Mouse (Mus musculus) c-Kit-negative CD71-positive TER-119-positive erythroid progenitor cells, embryonic 14.5 days (primary cell): ENCODE data around the gene Gm10337.
A peak's percentile ranks its signal among the peaks of the same experiment; 100 is the strongest.

Experiments used
- DNase-seq: peaks from one replicate; pipeline ENCODE4 v3.0.0-alpha.2; 2013; ENCODE audit warnings: low read depth, low spot score

Gm10337 gene

DNA sequence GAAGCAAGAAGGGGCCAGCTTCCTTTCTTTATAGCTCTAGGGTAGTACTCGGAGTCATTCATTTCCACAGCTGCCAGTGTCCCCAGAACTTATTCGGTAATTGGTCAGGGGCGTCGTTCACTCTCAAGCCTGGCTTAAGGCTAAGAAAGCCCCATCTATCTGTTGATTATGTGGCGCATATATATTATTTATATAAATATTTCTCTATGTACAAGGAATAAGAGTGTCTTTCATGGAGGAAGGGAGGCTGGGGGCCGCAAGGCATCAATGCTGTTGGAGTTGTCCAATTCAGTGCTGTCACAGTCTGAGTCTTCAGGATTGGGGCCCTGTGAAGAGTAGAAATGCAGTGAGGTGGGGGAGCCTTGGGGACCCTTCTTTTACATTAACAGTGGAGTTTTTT, 3.7 kb upstream of the Gm10337 start:
- DNase-seq = no peak

- no peak for DNase-seq
These were observed 3.0 kb upstream of the Gm10337 start for GRCm38 (mm10) chr15:102500479-102500878.

DNA sequence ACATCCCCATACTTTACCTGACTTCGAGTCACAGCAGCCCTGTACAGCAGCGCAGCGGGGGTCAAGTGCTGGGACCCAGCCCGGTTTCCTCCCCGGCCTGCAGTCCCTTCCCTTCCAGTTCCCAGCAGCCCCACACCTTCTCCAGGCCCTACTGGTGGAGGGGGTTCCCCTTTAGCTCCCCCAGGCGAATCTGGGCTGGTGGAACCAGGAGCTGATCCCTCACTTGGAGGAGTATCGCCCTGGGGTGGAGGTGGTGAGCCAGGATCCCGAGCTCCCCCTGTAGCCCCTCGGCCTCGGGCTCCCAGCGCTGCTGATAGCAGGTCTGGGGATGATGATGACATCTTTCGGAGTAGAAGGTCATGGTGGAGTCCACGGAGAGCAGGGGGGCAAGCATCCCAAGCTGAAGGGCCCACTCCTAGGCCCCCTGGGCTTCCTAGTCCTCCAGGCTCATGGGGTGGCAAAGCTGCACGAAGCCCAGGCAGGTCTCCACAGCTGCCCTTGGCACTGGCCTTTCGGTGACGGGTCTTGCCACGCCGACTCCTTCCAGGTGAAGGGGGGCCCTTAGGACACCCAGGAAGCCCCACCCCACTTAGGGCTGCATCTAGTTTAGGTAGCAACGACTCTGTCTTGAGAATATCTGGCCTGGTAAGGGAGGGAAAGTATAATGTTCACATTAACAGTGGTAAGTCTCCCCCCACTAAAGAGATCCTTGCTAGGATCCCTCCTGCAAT, 2.3 kb upstream of the Gm10337 start:
- DNase-seq = no peak

DNA sequence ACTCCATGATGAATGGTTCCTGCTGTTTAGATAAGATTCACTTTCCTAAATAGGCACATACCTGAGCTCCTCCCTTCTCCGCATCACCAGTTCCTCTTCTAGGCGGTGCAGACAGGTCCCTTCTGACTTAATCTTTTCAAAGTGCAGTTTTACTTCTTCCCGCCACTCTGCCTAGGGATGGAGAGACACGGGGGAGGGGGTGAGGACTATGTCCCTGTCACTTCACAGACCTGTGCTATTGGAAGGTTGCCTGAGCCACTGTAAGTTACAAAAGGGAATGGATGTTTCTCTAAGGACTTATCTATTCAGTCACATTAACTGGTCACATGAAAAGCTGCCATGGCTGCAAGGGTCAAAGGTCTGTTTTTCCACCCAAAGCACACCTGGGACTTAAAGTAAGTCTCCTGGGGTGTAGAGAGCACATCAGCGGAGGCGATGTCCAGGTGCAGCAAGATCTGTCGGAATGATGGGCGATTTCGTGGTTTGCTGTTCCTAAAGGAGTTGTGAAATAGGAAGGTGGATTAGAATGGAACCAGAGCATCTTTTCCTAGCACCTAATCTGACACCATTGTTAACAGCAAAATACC, 1.2 kb upstream of the Gm10337 start:
- no peak for DNase-seq

DNA sequence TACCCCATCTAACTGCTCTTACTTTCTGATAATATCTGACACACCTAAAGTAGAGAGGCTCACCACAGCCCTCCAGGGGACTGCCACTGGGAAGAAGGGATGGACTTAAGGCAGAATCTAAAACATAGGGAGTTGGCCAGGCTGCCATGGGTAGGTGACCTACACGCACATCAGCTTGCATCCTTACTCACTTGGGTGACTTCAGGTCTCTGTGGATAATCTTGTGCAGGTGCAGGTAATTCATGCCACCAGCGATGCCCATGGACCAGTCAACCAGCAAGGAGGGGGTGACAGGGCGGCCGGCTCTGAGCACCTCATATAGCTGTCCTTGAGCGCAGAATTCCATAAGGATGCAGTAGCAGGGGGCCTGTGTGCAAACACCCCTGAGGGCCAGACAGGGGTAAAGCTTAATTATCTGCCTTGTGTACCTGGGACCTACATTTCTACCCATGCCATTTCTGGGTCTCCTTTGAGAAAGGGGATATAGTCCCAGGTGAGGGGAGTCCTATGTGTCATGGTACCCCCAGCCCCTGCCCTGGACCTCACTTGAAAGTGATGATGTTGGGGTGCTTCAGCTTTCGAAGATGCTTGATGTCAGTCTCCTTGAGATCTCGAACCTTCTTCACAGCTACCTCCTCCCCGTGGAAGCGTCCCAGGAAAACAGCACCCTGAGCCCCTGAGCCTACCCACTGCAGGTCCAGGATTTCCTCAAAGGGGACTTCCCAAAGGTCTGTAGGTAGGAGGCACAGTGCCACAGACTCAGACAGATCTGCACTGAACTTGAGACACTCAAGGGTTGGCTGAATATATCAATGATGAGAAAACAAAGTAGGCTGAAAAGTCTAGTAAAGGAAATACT, 631 bp downstream of the Gm10337 start:
- no peak for DNase-seq

DNA sequence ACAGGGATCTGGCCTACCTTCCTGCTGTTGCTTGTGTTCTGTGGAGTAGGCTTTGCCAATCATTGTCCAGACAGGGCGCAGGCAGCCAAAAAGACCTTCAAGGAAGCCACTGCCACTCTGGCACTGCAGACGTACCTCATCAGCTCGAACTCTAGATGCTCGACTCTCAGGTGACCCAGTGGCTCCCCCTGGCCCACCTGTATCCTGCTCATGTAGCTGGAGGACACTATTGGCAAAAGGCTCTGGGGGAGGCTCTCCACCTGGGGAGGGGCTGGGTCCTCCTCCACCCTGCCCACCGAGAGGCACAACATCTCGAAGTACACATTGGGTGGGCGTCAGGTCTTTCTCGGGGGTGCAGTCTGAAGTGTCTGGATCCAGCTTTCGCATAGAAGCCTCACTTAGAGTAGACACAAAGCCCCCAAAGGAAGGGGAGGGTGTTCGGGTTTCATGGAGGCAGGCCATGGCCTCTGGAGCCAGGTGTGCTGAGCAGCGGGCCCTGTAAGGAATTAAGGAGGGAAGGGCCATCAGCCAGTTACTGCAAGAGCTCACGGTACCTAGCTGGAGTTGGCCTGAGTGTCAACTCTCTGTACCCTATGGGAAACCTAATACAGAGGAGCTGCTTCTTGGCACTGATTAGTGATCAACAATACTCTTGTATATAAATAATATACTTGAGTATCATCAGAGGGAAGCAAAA, 1.7 kb downstream of the Gm10337 start:
- DNase-seq = no peak

GRCm38 (mm10) chr15:102505770-102506463, 2.4 kb downstream of the Gm10337 start:
- no peak for DNase-seq

DNA sequence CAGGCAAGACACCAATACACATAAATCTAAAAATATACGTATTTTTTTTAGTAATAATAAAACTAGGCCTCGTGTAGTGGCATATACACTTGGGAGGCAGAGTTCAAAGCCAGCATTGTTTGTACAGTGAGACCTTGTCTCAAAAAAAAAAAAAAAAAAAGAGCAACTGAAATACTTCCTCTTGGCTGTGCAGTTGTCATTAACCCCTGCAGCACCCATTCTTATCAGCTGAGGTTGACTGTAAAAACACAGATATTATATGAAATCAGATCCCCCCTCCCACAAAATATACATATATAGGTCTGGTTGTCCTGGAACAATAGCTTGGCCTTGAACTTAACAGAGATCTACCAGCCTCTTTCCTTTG, 2.9 kb downstream of the Gm10337 start:
- no peak for DNase-seq

- DNase-seq = no peak
These were observed 3.3 kb downstream of the Gm10337 start for GRCm38 (mm10) chr15:102506864-102507263.

GRCm38 (mm10) chr15:102507561-102507960, 4.0 kb downstream of the Gm10337 start:
- no peak for DNase-seq

DNA sequence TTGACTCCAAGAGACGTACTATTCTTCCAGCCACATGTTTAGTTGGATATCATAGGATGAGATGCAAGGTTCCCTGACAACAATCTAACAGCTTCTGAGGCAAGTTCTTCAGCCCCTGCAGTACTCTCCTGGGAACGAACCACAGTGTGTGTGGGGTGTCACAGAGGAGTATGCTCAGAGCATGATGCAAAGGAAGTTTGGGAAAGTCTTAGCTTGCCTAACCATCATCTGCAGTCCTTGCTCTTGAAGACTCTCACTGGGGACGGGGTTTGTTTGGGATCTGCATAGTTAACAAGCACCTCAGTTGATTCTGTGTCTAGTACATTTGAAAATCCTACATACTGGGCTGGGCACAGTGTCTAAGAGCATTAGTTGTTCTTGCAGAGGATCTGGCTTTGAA, 4.8 kb downstream of the Gm10337 start:
- DNase-seq = no peak

- DNase-seq = no peak
These were observed 6.6 kb downstream of the Gm10337 start for GRCm38 (mm10) chr15:102510110-102510509.

DNA sequence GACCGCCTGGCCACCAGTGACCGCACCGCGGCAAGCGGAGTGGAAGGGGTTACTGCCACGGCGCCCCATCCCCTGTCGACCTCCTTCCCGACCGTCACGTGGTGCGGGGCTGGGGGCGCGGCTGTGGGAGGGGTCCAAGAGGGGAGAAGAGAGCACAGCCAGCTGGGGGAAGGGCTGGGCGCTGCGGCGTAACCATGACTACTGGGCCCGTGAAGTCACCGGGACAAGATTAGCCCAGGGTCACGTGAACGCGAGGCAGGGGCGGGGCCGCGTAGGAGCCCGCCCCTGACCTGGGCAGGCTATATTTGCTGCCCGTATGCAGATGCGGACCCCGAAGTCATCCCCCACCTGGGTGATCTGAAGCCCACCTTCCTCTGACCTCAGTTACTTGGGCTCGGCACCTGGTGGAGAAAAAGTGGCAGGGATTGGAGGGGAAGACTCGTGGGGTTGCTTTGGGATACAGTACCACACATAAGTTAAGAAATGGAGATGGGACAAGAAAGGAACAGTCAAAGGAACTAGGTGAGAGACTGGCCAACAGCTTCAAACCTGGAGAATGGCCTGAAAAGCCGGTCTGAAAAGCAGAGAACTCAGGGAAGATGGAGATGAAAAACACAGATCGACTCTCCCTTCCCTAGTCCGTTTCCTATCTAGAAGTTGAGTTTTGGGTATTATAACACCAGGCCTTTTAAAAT, 7.2 kb downstream of the Gm10337 start:
- DNase-seq = peak; percentile 38

- no peak for DNase-seq
These were observed 7.8 kb downstream of the Gm10337 start for GRCm38 (mm10) chr15:102511285-102511833.

DNA sequence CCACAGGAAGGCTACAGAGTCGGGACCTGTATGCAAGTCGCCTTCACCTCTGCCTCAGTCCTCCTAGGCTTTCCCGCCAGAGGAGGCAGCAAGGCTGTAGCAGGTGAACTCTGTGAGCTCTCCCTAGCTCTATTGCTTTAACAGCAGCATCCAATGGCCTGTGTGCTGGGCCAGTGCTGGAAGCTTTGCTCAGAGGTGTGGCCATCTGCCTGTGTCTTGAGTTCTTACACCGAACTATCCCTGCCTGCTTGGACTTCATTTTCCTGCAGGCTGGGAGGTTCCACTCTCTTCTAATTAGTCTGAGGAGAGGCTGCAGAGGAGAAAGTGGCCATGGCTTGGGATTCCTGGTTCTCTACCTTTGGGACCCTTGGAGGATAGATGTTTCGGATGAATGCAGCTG, 8.5 kb downstream of the Gm10337 start:
- no peak for DNase-seq

GRCm38 (mm10) chr15:102512471-102512870, 8.9 kb downstream of the Gm10337 start:
- no peak for DNase-seq

DNA sequence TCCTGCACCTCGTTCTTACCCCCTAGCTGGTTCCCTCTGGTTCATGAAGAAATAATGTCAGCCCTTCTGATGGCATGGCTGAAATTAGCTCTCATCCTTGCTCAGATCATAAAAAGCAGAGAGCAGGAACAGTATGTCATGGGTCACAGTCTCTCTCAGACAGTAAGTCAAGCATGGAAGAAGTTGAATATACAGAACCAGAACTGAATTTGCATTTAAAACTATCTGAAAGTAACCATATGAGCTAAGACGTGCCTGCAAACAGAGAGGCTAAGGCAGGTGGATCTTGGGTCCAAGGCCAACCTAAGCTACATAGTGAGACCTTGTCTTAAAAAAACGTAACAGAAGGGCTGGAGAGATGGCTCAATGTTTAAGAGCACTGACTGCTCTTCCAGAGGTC, 9.5 kb downstream of the Gm10337 start:
- no peak for DNase-seq

GRCm38 (mm10) chr15:102515261-102515660, 11.7 kb downstream of the Gm10337 start:
- DNase-seq = no peak

- DNase-seq = no peak
These were observed 12.3 kb downstream of the Gm10337 start for GRCm38 (mm10) chr15:102515791-102516190.

GRCm38 (mm10) chr15:102516293-102516692, 12.8 kb downstream of the Gm10337 start:
- no peak for DNase-seq
